In the genomic region with DNA sequence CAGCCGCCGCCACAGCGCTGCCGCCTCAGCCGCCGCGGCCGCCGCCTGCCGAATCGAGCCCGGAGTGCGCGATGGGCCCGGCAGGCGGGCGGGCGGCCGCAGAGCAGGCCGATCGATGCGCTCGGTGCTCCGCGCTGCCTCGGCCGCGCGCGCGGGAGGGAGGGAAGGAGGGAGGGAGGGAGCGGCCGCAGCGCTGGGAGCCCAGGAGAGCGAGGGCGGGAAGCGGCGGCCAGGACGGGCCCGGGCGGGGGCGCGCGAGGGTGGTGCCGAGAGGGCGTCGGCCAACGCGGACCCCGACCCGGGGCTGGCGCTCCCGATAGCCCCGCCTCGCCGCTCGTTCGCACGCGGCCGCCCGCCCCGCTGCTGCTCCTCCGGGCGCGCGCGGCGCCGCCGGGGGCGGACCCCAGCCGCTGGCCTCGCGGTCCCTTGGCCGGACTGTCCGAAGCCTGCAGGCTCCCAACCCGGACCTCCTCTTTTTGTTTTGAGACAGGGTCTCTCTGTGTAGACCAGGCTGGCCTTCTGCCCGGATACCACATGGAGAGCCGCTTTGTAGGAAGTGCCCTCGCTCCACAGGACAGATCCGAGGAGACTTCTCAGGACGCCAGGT, we compare ENCODE assay signal across 7 mouse cellular contexts. TPM values are rescaled to one million over a fixed set of nuclear protein-coding genes. Genes with fewer than 3 reads are reported as not detected.
A peak's percentile ranks its signal among the peaks of the same experiment; 100 is the strongest.
DNase-seq lines count a peak whose midpoint lies in the region; ATAC-seq lines count a peak whose summit lies in the region.

Gene Kras (minus strand): TSS at position 55 of the 607 bp plus-strand sequence.

- H3K9me3 ChIP-seq in intestine, embryonic 16.5 days (ENCODE audit: control insufficient read depth, low read length), result no peaks in the 10 kb centered on the region
- no peaks in the 10 kb centered on the region for H3K9me3 ChIP-seq in midbrain, embryonic 11.5 days (ENCODE audit: control insufficient read depth, low read length)

- peak; percentile 97 for DNase-seq in adrenal gland, adult 2 months
- DNase-seq in embryo, embryonic 11.5 days (ENCODE audit: low read depth, low spot score), result peak; percentile 92
- DNase-seq in gastrocnemius, postnatal 4 days (ENCODE audit: low spot score in 2 of 2), result peak; percentile 81 to 93
- peak; percentile 88 to 92 for DNase-seq in left cerebral cortex, postnatal 36 days (ENCODE audit: low spot score in 2 of 2)
- DNase-seq in midbrain, embryonic 11.5 days (ENCODE audit: low spot score, missing footprints), result peak; percentile 100
- DNase-seq in skeletal muscle tissue, adult 2 months (ENCODE audit: low read depth, low spot score), result peak; percentile 77

- WGBS in intestine, embryonic 16.5 days, result under 1% methylated on average over 56 of the region's 83 CpGs
- under 1% methylated on average over 40 of the region's 83 CpGs for WGBS in midbrain, embryonic 11.5 days

- no peaks in the 10 kb centered on the region for H3K27me3 ChIP-seq in intestine, embryonic 16.5 days (replicated peaks; ENCODE audit: control insufficient read depth, insufficient read depth, low read length)
- no peaks in the 10 kb centered on the region; the same call in 1 of the 2 replicates for H3K27me3 ChIP-seq in midbrain, embryonic 11.5 days (ENCODE audit: control insufficient read depth, insufficient read depth, low read length)

- H3K4me1 ChIP-seq in intestine, embryonic 16.5 days (ENCODE audit: control insufficient read depth, insufficient read depth, low read length), result peaks cover 8% of the 10 kb centered on the region
- peaks cover 13% of the 10 kb centered on the region for H3K4me1 ChIP-seq in midbrain, embryonic 11.5 days (ENCODE audit: control insufficient read depth, insufficient read depth, low read length)

- H3K9ac ChIP-seq in intestine, embryonic 16.5 days (ENCODE audit: low read depth, low read length), result peak within 1 kb of the TSS; percentile 91
- peak within 1 kb of the TSS; percentile 94 for H3K9ac ChIP-seq in midbrain, embryonic 11.5 days (ENCODE audit: low read length)

- peak within 1 kb of the TSS; percentile 83 for H3K27ac ChIP-seq in intestine, embryonic 16.5 days (ENCODE audit: low read length)
- peak within 1 kb of the TSS; percentile 69 for H3K27ac ChIP-seq in midbrain, embryonic 11.5 days (ENCODE audit: low read depth, low read length)

- intact Hi-C loops in left cerebral cortex, postnatal 36 days (cut with DNase I), result loop anchor here (1.0 to 5.0 kb wide), 2 partner anchors 57 to 91 kb away; no protein-coding TSS in a partner anchor

- peak within 1 kb of the TSS; percentile 79 for H3K4me2 ChIP-seq in intestine, embryonic 16.5 days (ENCODE audit: low read depth, low read length)
- H3K4me2 ChIP-seq in midbrain, embryonic 11.5 days, result peak within 1 kb of the TSS; percentile 74

- no peaks in the 10 kb centered on the region for H3K36me3 ChIP-seq in intestine, embryonic 16.5 days (ENCODE audit: control insufficient read depth, insufficient read depth, low read length)
- H3K36me3 ChIP-seq in midbrain, embryonic 11.5 days (ENCODE audit: control insufficient read depth, insufficient read depth, low read length), result no peaks in the 10 kb centered on the region

- ATAC-seq in intestine, embryonic 16.5 days, result peak; percentile 97
- ATAC-seq in midbrain, embryonic 11.5 days (ENCODE audit: low FRiP score), result peak; percentile 95

- peak within 1 kb of the TSS; percentile 82 for H3K4me3 ChIP-seq in intestine, embryonic 16.5 days (ENCODE audit: low read length)
- peak within 1 kb of the TSS; percentile 70 for H3K4me3 ChIP-seq in midbrain, embryonic 11.5 days (ENCODE audit: low read depth, low read length)

RNA-seq across cellular contexts. Expression of gene Kras, which starts in this region (rescaled TPM):
- 10 to 100 TPM; 32.3 to 46.6 TPM for total RNA-seq in adrenal gland, adult 2 months (2021)
- polyA plus RNA-seq in adrenal gland, adult 2 months (2012; rRNA removed), result 2.7 and 3.2 TPM in 2 replicates
- total RNA-seq in gastrocnemius, postnatal 4 days (2021), result 10 to 100 TPM; 37.0 to 40.8 TPM
- 56.6 and 60.2 TPM in 2 replicates for polyA plus RNA-seq in intestine, embryonic 16.5 days (2015; fragmentation: Nextera tagmentation; extraction: Ambion mirVana)
- total RNA-seq in left cerebral cortex, postnatal 36 days (2021), result 10 to 100 TPM; 78.2 to 89.0 TPM
- 129 and 133 TPM in 2 replicates for polyA plus RNA-seq in midbrain, embryonic 11.5 days (2014; fragmentation: Nextera tagmentation; extraction: Ambion mirVana)

Comparison
In these comparisons a context has a peak if more than half of its experiments do, and no peak if none do; other contexts are left out.
1. Peak in every context shown above with its lines: DNase-seq, ATAC-seq, H3K4me3 ChIP-seq and H3K27ac ChIP-seq.
2. RNA of gene Kras (polyA plus RNA-seq): 129 to 133 TPM in midbrain, embryonic 11.5 days and 56.6 to 60.2 TPM in intestine, embryonic 16.5 days; 2.7 to 3.2 TPM in adrenal gland, adult 2 months; every median in the first group is over 10 times any median in the second.